Mouse (Mus musculus) right cerebral cortex, adult 18-20 months (tissue): ENCODE data around the gene Nudt22.

Source experiments
- DNase-seq: peaks from one replicate; pipeline ENCODE4 v3.0.0; 2022; ENCODE audit warnings: mixed read lengths

Nudt22 gene

GRCm38 (mm10) chr19:6947742-6948141 is 48.2 kb downstream of the Nudt22 start:
- DNase-seq: no peak

- no peak for DNase-seq
Measured at GRCm38 (mm10) chr19:6943709-6944108, 52.2 kb downstream of the Nudt22 start.
